ENCODE assay signal across 21 mouse cellular contexts in genomic region chr12:16728221-16728620, GRCm38 (mm10).
DNase-seq lines count a peak whose midpoint lies in the region; ATAC-seq and TF ChIP-seq lines count a peak whose summit lies in the region.
"Had no signal": no experiment of that assay in that cellular context is flagged by ENCODE, and none has a peak within 500 bp of the region (broad histone marks: within the 10 kb centered on the region; RNA-seq: fewer than 3 reads in every experiment).

No protein-coding gene starts in this region.

- TF ChIP-seq POLR2A in liver, adult 2 months (IDR thresholded peaks at IDR 0.05; ENCODE audit: extremely low read depth, insufficient read depth, low read length), result no peak

- H3K79me2 ChIP-seq in liver, adult 2 months (ENCODE audit: control insufficient read depth, insufficient read depth, low read length), result no peaks in the 10 kb centered on the region

- H3K4me3 ChIP-seq in liver, adult 2 months (ENCODE audit: insufficient read depth, low read depth, low read length), result no peak overlapping the region
- H3K4me3 ChIP-seq in liver, embryonic 11.5 days (ENCODE audit: low read depth, low read length), result no peak overlapping the region
- H3K4me3 ChIP-seq in liver, embryonic 16.5 days (ENCODE audit: low read depth, low read length), result no peak overlapping the region
- H3K4me3 ChIP-seq in liver, embryonic 12.5 days, result no peak overlapping the region
- no peak overlapping the region for H3K4me3 ChIP-seq in liver, postnatal 0 days (ENCODE audit: low read depth, low read length)

- no peak overlapping the region for H3K27ac ChIP-seq in liver, adult 2 months (replicated peaks; ENCODE audit: insufficient read depth, low read depth, low read length)
- H3K27ac ChIP-seq in liver, embryonic 11.5 days (ENCODE audit: low read depth, low read length), result no peak overlapping the region
- no peak overlapping the region for H3K27ac ChIP-seq in liver, embryonic 16.5 days (ENCODE audit: low read length)
- no peak overlapping the region for H3K27ac ChIP-seq in liver, embryonic 12.5 days
- 0 out of 2 replicates have a peak overlapping the region, but pooled peaks have one; percentile 51 for H3K27ac ChIP-seq in liver, postnatal 0 days (ENCODE audit: low read depth)

- no peaks in the 10 kb centered on the region for H3K9me3 ChIP-seq in liver, embryonic 11.5 days (ENCODE audit: control insufficient read depth, low read length)
- H3K9me3 ChIP-seq in liver, embryonic 16.5 days (replicated peaks; ENCODE audit: control insufficient read depth, low read length), result no peaks in the 10 kb centered on the region
- H3K9me3 ChIP-seq in liver, embryonic 12.5 days (replicated peaks), result no peaks in the 10 kb centered on the region
- no peaks in the 10 kb centered on the region for H3K9me3 ChIP-seq in liver, postnatal 0 days (ENCODE audit: low read length)
- H3K9me3 ChIP-seq: G1E had no signal

- peak; percentile 52 for DNase-seq in liver, adult 2 months (ENCODE audit: extremely low read depth, low read depth, low spot score)
- DNase-seq in liver, embryonic 11.5 days (ENCODE audit: low spot score), result no peak
- no peak for DNase-seq in liver, postnatal 0 days
- DNase-seq in liver, result no peak
- DNase-seq: adrenal gland, adult 2 months; adrenal gland, adult 8-10 months; adrenal gland, postnatal 10 days; adrenal gland, postnatal 14 days; adrenal gland, postnatal 25 days; adrenal gland, postnatal 36 days; B cell, adult 2 months; cerebellum, adult 11 months; cerebellum, adult 11-12 months; cerebellum, adult 18-20 months had no signal

- no peaks in the 10 kb centered on the region for H3K36me3 ChIP-seq in liver, adult 2 months (ENCODE audit: control insufficient read depth, insufficient read depth, low read length)
- no peaks in the 10 kb centered on the region for H3K36me3 ChIP-seq in liver, embryonic 11.5 days (ENCODE audit: control insufficient read depth, insufficient read depth, low read length)
- no peaks in the 10 kb centered on the region for H3K36me3 ChIP-seq in liver, embryonic 16.5 days (ENCODE audit: control insufficient read depth, insufficient read depth)
- H3K36me3 ChIP-seq in liver, embryonic 12.5 days, result no peaks in the 10 kb centered on the region
- H3K36me3 ChIP-seq in liver, postnatal 0 days (replicated peaks; ENCODE audit: insufficient read depth, low read length), result no peaks in the 10 kb centered on the region
- H3K36me3 ChIP-seq: G1E had no signal

- H3K9ac ChIP-seq in liver, adult 2 months (ENCODE audit: low read depth, low read length), result no peak overlapping the region
- no peak overlapping the region for H3K9ac ChIP-seq in liver, embryonic 11.5 days (ENCODE audit: low read depth, low read length)
- no peak overlapping the region for H3K9ac ChIP-seq in liver, embryonic 16.5 days (ENCODE audit: low read depth, low read length)
- H3K9ac ChIP-seq in liver, embryonic 12.5 days, result no peak overlapping the region
- no peak overlapping the region for H3K9ac ChIP-seq in liver, postnatal 0 days (replicated peaks)

- 52% methylated on average over 5 of the region's 5 CpGs for WGBS in liver, adult 2 months
- 79% methylated on average over 5 of the region's 5 CpGs for WGBS in liver, embryonic 11.5 days
- whole genome bisulfite sequencing in liver, embryonic 16.5 days (ENCODE audit: insufficient replicate concordance), result 47% methylated on average over 5 of the region's 5 CpGs
- WGBS in liver, embryonic 12.5 days (ENCODE audit: insufficient replicate concordance), result 60% methylated on average over 5 of the region's 5 CpGs
- 64% methylated on average over 5 of the region's 5 CpGs for WGBS in liver, postnatal 0 days (ENCODE audit: insufficient replicate concordance)

- H3K4me1 ChIP-seq in liver, adult 2 months (ENCODE audit: control insufficient read depth, insufficient read depth, low read length), result peaks cover 11% of the 10 kb centered on the region
- no peaks in the 10 kb centered on the region for H3K4me1 ChIP-seq in liver, embryonic 11.5 days (replicated peaks; ENCODE audit: control insufficient read depth, insufficient read depth, low read length)
- peaks cover 5% of the 10 kb centered on the region for H3K4me1 ChIP-seq in liver, embryonic 16.5 days (ENCODE audit: control insufficient read depth, low read depth, low read length)
- H3K4me1 ChIP-seq in liver, embryonic 12.5 days, result peaks cover 6% of the 10 kb centered on the region
- peaks cover 18% of the 10 kb centered on the region; the same call in 1 of the 2 replicates for H3K4me1 ChIP-seq in liver, postnatal 0 days (ENCODE audit: insufficient read depth)

- TF ChIP-seq EP300 in liver, postnatal 0 days (IDR thresholded peaks at IDR 0.05; ENCODE audit: low read depth), result no peak

- ATAC-seq in liver, embryonic 11.5 days (replicated peaks; ENCODE audit: low FRiP score), result no peak
- peak; percentile 25 for ATAC-seq in liver, embryonic 16.5 days (ENCODE audit: low read depth)
- ATAC-seq in liver, embryonic 12.5 days, result no peak
- ATAC-seq in liver, postnatal 0 days, result peak; percentile 57
- ATAC-seq: activated CD4-positive, CD25-positive, alpha-beta regulatory T cell, adult 4 months; CD4-positive, CD25-positive, alpha-beta regulatory T cell, adult 4 months; Patski had no signal

- H3K27me3 ChIP-seq in liver, adult 2 months (ENCODE audit: control insufficient read depth, insufficient read depth, low read length), result no peaks in the 10 kb centered on the region
- no peaks in the 10 kb centered on the region for H3K27me3 ChIP-seq in liver, embryonic 11.5 days (replicated peaks; ENCODE audit: control insufficient read depth, insufficient read depth, low read length)
- H3K27me3 ChIP-seq in liver, embryonic 16.5 days (ENCODE audit: control insufficient read depth, insufficient read depth, low read depth, low read length), result no peaks in the 10 kb centered on the region
- H3K27me3 ChIP-seq in liver, embryonic 12.5 days (replicated peaks), result no peaks in the 10 kb centered on the region
- no peaks in the 10 kb centered on the region for H3K27me3 ChIP-seq in liver, postnatal 0 days (ENCODE audit: insufficient read depth, low read length)
- H3K27me3 ChIP-seq: CH12.LX had no signal

- TF ChIP-seq CTCF in liver, adult 2 months (IDR thresholded peaks at IDR 0.05; ENCODE audit: low read depth, low read length), result no peak
- TF ChIP-seq CTCF in liver, postnatal 0 days (IDR thresholded peaks at IDR 0.05; ENCODE audit: low read depth), result no peak

- H3K4me2 ChIP-seq in liver, embryonic 11.5 days, result no peak overlapping the region
- no peak overlapping the region for H3K4me2 ChIP-seq in liver, embryonic 16.5 days (ENCODE audit: low read depth, low read length)
- no peak overlapping the region for H3K4me2 ChIP-seq in liver, embryonic 12.5 days
- no peak overlapping the region for H3K4me2 ChIP-seq in liver, postnatal 0 days (ENCODE audit: low read depth, low read length)

Comparison
In these comparisons a context has a peak if more than half of its experiments do, and no peak if none do; other contexts are left out.
1. ATAC-seq: peak in liver, embryonic 16.5 days (single experiment) and liver, postnatal 0 days (single experiment); none in liver, embryonic 11.5 days (single experiment) and liver, embryonic 12.5 days (single experiment).